Mouse (Mus musculus): ENCODE data around the gene Kbtbd8.

GRCm38 (mm10) chr6:95108437-95108836 lies 8.6 kb upstream of the Kbtbd8 start:
- no peak for TF ChIP-seq POLR2A (IDR thresholded peaks at IDR 0.05; ENCODE audit: insufficient read depth, low read length)
- TF ChIP-seq CTCF (IDR thresholded peaks at IDR 0.05; ENCODE audit: low read depth, low read length) = no peak
